Mouse (Mus musculus): ENCODE data around the gene Wdfy3. TPM values are rescaled to one million over a fixed set of nuclear protein-coding genes. Genes with fewer than 3 reads are reported as not detected.

Wdfy3 gene
- polyA plus RNA-seq, 1 experiment from 2014 or later: 17.7 TPM

DNA sequence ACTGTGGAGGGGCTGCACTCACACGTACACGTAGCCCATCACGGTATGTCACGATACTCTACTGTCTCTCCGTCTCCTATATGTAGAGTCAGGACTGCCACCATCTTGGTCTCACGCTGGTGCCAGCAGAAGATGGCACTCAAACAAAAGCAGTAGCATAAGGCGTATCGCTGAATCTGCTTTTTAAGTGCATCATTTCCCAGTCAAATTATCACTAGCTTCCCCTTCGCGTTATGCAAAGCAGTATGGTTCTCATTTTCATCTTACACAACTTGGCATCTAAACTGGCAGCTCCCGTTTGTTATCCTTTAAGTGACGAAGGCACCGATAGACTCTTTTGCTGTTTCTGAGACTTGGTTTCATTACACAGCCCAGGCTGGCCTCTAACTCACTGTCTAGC, 110.4 kb downstream of the Wdfy3 start:
- H3K9me3 ChIP-seq (replicated peaks; ENCODE audit: control insufficient read depth, low read length): no peaks in the 10 kb centered on the region
- H3K9ac ChIP-seq (replicated peaks; ENCODE audit: low read length): no peak overlapping the region
- H3K27ac ChIP-seq (replicated peaks; ENCODE audit: low read depth, low read length): no peak overlapping the region
- DNase-seq (ENCODE audit: low spot score) (no peak), ATAC-seq (replicated peaks; ENCODE audit: insufficient number of reproducible peaks, low FRiP score, low TSS enrichment, low read depth) (no peak)
- no peaks in the 10 kb centered on the region; the same call in none of the 2 replicates for H3K36me3 ChIP-seq (replicated peaks; ENCODE audit: control insufficient read depth, insufficient read depth, low read depth, low read length)
- H3K4me1 ChIP-seq (ENCODE audit: control insufficient read depth, insufficient read depth, low read length): no peaks in the 10 kb centered on the region
- WGBS: 97% methylated on average over 13 of the region's 13 CpGs
- H3K4me3 ChIP-seq (ENCODE audit: low read depth, low read length): no peak overlapping the region
- no peak overlapping the region for H3K4me2 ChIP-seq (ENCODE audit: low read depth, low read length)
- H3K27me3 ChIP-seq (ENCODE audit: control insufficient read depth, insufficient read depth, low read length): no peaks in the 10 kb centered on the region

DNA sequence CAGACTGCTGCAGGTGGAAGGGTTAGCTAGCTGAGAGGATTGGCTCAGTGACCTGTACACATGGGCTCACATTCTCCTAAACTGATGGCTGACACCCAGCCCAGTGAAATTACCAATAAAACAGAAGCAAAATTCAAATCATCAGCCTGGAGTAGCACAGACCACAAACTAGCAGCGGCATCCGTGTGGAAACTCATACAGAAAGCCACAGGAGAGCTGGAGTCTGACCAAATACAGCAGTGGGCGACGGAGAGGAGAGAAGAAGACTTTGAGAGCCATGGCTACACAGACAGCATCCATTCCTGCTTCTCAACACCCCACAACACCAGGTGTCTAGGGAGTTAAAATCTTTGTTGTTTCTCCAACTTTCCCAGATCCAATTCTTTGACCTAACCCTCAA, 110.8 kb downstream of the Wdfy3 start:
- no peaks in the 10 kb centered on the region for H3K4me1 ChIP-seq (ENCODE audit: control insufficient read depth, insufficient read depth, low read length)
- no peaks in the 10 kb centered on the region for H3K27me3 ChIP-seq (ENCODE audit: control insufficient read depth, insufficient read depth, low read length)
- ATAC-seq (replicated peaks; ENCODE audit: insufficient number of reproducible peaks, low FRiP score, low TSS enrichment, low read depth) (no peak), DNase-seq (ENCODE audit: low spot score) (no peak)
- H3K9ac ChIP-seq (replicated peaks; ENCODE audit: low read length): no peak overlapping the region
- no peak overlapping the region for H3K4me3 ChIP-seq (ENCODE audit: low read depth, low read length)
- H3K9me3 ChIP-seq (replicated peaks; ENCODE audit: control insufficient read depth, low read length): no peaks in the 10 kb centered on the region
- H3K27ac ChIP-seq (replicated peaks; ENCODE audit: low read depth, low read length): no peak overlapping the region
- no peaks in the 10 kb centered on the region; the same call in none of the 2 replicates for H3K36me3 ChIP-seq (replicated peaks; ENCODE audit: control insufficient read depth, insufficient read depth, low read depth, low read length)
- WGBS: 87% methylated on average over 4 of the region's 4 CpGs
- H3K4me2 ChIP-seq (ENCODE audit: low read depth, low read length): no peak overlapping the region

GRCm38 (mm10) chr5:101957419-101957818, 112.3 kb downstream of the Wdfy3 start:
- H3K27me3 ChIP-seq (ENCODE audit: control insufficient read depth, insufficient read depth, low read length): no peaks in the 10 kb centered on the region
- no peaks in the 10 kb centered on the region for H3K4me1 ChIP-seq (ENCODE audit: control insufficient read depth, insufficient read depth, low read length)
- H3K9me3 ChIP-seq (replicated peaks; ENCODE audit: control insufficient read depth, low read length): no peaks in the 10 kb centered on the region
- no peak overlapping the region for H3K27ac ChIP-seq (replicated peaks; ENCODE audit: low read depth, low read length)
- no peak overlapping the region for H3K9ac ChIP-seq (replicated peaks; ENCODE audit: low read length)
- ATAC-seq (replicated peaks; ENCODE audit: insufficient number of reproducible peaks, low FRiP score, low TSS enrichment, low read depth) (no peak), DNase-seq (ENCODE audit: low spot score) (no peak)
- H3K4me3 ChIP-seq (ENCODE audit: low read depth, low read length): no peak overlapping the region
- H3K36me3 ChIP-seq (replicated peaks; ENCODE audit: control insufficient read depth, insufficient read depth, low read depth, low read length): no peaks in the 10 kb centered on the region; the same call in none of the 2 replicates
- no peak overlapping the region for H3K4me2 ChIP-seq (ENCODE audit: low read depth, low read length)
- 84% methylated on average over 8 of the region's 8 CpGs for WGBS

DNA sequence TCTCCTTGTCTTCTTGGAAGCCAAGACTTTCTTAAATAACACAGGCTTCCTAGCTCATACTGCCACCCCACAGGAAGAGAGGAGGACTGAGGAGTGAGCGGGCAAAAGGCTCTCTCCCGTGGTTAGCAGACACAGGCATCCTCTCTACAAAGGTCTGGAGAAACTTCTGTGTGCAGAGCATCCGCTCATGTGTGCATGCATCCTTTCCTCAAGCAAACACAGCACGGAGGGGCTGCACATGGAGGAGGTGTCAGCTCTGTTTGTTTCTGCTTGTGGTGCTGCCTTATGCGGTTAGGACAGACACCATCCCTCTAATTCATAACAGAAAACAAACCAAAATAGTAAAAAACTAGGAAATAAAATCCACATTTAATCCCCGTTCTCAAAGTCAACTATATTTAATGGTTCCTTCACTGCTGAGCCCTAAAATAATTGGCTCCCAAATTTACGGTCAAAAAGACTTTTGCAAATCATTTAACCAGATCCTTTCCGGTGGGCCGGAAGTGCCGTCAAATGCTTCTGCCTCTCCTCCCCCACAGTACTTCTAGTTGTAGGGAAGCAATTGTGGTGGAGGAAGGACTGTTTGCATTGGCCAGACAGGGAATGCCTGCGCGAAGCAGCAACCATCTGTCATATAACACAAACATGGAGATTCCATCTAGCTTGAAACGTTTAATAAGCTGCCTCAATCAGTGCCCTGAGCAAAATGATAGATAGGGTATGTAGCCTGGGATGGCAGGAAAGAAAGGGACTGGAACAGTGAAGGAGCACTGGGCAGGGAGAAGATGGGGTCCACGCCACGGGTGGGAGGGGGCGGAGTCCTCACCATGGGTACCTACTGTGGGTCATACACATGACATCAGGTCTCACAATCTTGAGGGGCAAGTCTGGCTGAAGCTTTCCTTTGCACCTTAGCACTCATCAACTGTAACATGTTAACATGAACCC, 115.1 kb downstream of the Wdfy3 start:
- no peak overlapping the region for H3K9ac ChIP-seq (replicated peaks; ENCODE audit: low read length)
- no peak overlapping the region for H3K27ac ChIP-seq (replicated peaks; ENCODE audit: low read depth, low read length)
- no peaks in the 10 kb centered on the region for H3K27me3 ChIP-seq (ENCODE audit: control insufficient read depth, insufficient read depth, low read length)
- H3K4me3 ChIP-seq (ENCODE audit: low read depth, low read length): no peak overlapping the region
- H3K36me3 ChIP-seq (replicated peaks; ENCODE audit: control insufficient read depth, insufficient read depth, low read depth, low read length): peaks cover 4% of the 10 kb centered on the region
- H3K9me3 ChIP-seq (replicated peaks; ENCODE audit: control insufficient read depth, low read length): no peaks in the 10 kb centered on the region
- 85% methylated on average over 16 of the region's 16 CpGs for WGBS
- no peaks in the 10 kb centered on the region for H3K4me1 ChIP-seq (ENCODE audit: control insufficient read depth, insufficient read depth, low read length)
- no peak for DNase-seq (ENCODE audit: low spot score)
- ATAC-seq (replicated peaks; ENCODE audit: insufficient number of reproducible peaks, low FRiP score, low TSS enrichment, low read depth): no peak
- no peak overlapping the region for H3K4me2 ChIP-seq (ENCODE audit: low read depth, low read length)

DNA sequence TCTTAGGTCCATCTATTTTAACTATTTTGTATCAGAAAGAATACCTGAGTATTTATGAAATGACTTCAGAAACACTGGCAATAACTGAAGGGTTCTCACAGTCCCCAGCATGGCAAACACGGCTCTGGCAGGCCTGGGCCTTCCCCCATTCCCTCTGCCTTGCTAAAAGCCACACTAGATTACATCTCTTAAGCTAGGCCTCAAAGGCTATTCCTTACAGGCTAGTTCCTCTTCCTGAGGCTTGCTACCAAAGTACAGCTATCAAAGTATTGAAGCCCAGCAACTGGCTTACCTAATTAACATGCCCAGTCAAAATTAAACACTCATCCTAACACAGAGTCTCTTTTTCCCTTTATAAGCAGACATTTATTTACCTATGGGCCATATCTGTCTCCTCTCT, 117.8 kb downstream of the Wdfy3 start:
- no peaks in the 10 kb centered on the region for H3K27me3 ChIP-seq (ENCODE audit: control insufficient read depth, insufficient read depth, low read length)
- H3K36me3 ChIP-seq (replicated peaks; ENCODE audit: control insufficient read depth, insufficient read depth, low read depth, low read length): peaks cover 10% of the 10 kb centered on the region
- 85% methylated on average over 1 of the region's 1 CpGs for WGBS
- DNase-seq (ENCODE audit: low spot score): no peak
- no peak overlapping the region for H3K27ac ChIP-seq (replicated peaks; ENCODE audit: low read depth, low read length)
- no peak overlapping the region for H3K4me3 ChIP-seq (ENCODE audit: low read depth, low read length)
- ATAC-seq (replicated peaks; ENCODE audit: insufficient number of reproducible peaks, low FRiP score, low TSS enrichment, low read depth): no peak
- no peak overlapping the region for H3K4me2 ChIP-seq (ENCODE audit: low read depth, low read length)
- no peaks in the 10 kb centered on the region for H3K9me3 ChIP-seq (replicated peaks; ENCODE audit: control insufficient read depth, low read length)
- H3K4me1 ChIP-seq (ENCODE audit: control insufficient read depth, insufficient read depth, low read length): no peaks in the 10 kb centered on the region
- H3K9ac ChIP-seq (replicated peaks; ENCODE audit: low read length): no peak overlapping the region

DNA sequence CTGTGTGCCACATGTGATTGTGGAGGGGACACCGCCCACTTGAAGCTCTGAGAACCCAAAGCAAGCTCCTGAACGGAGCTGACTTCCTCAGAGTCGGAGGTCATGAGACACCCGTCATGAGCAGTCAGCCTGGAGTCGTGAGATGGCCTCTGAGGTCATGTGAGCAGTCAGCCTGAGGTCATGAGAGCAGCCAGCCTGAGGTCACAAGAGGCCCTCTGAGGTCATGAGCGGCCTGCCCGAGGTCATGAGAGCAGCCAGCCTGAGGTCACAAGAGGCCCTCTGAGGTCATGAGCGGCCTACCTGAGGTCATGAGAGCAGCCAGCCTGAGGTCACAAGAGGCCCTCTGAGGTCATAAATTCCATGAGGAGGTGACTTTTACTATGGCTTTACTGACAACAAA, 120.4 kb downstream of the Wdfy3 start:
- Histone ChIP-seq H3K27ac (replicated peaks; ENCODE audit: low read depth, low read length) (no peak overlapping the region), H3K4me2 (ENCODE audit: low read depth, low read length) (no peak overlapping the region), H3K4me1 (ENCODE audit: control insufficient read depth, insufficient read depth, low read length) (no peaks in the 10 kb centered on the region), H3K9ac (replicated peaks; ENCODE audit: low read length) (no peak overlapping the region), H3K4me3 (ENCODE audit: low read depth, low read length) (no peak overlapping the region), H3K36me3 (replicated peaks; ENCODE audit: control insufficient read depth, insufficient read depth, low read depth, low read length) (peaks cover 10% of the 10 kb centered on the region), H3K27me3 (ENCODE audit: control insufficient read depth, insufficient read depth, low read length) (no peaks in the 10 kb centered on the region), H3K9me3 (replicated peaks; ENCODE audit: control insufficient read depth, low read length) (no peaks in the 10 kb centered on the region)
- DNase-seq (ENCODE audit: low spot score) (no peak), ATAC-seq (replicated peaks; ENCODE audit: insufficient number of reproducible peaks, low FRiP score, low TSS enrichment, low read depth) (no peak)
- WGBS: 41% methylated on average over 8 of the region's 8 CpGs

DNA sequence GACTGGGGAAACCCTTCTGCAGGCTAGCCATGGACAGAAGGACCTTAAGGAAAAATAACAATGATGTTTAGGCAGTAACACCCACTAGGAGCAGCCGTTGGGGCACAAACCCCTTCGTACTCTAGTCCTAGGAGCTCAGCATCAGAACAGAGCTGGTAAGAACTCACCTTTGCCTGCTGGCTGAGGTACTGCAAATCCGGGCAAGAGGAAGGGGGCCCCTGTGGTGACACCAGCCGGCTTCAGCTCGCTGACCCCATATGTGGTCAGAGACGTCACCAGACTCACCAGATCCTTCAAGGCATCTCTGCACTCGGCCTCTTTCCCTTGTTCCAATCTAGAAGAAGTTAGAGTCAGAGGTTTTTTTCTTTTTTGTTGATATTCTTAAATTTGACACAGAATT, 121.1 kb downstream of the Wdfy3 start:
- ATAC-seq (replicated peaks; ENCODE audit: insufficient number of reproducible peaks, low FRiP score, low TSS enrichment, low read depth): no peak

DNA sequence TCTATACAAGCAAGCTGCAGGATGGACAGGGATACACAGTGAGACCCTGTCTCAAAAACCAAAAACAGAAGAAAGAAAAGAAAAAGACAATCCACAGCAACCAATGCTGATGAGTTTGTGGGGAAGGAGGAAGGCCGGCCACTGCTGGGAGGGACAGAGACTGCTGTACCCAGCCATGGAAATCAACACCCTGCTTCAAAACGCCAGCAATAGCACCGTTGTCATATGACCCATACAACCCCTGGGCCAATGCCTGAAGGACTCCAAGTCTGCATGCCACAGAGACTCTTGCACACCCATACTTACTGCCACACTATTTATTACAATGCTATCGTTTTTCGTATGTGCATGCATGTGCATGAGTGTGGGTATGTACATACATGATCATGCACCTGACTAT, 124.0 kb downstream of the Wdfy3 start:
- Histone ChIP-seq H3K4me3 (ENCODE audit: low read depth, low read length) (no peak overlapping the region), H3K4me1 (ENCODE audit: control insufficient read depth, insufficient read depth, low read length) (no peaks in the 10 kb centered on the region), H3K36me3 (replicated peaks; ENCODE audit: control insufficient read depth, insufficient read depth, low read depth, low read length) (peaks cover 15% of the 10 kb centered on the region), H3K4me2 (ENCODE audit: low read depth, low read length) (no peak overlapping the region), H3K27me3 (ENCODE audit: control insufficient read depth, insufficient read depth, low read length) (no peaks in the 10 kb centered on the region), H3K9me3 (replicated peaks; ENCODE audit: control insufficient read depth, low read length) (no peaks in the 10 kb centered on the region), H3K27ac (replicated peaks; ENCODE audit: low read depth, low read length) (no peak overlapping the region), H3K9ac (replicated peaks; ENCODE audit: low read length) (no peak overlapping the region)
- DNase-seq (ENCODE audit: low spot score) (no peak), ATAC-seq (replicated peaks; ENCODE audit: insufficient number of reproducible peaks, low FRiP score, low TSS enrichment, low read depth) (no peak)
- 88% methylated on average over 5 of the region's 5 CpGs for WGBS

More for the DNA sequence above, 121.1 kb downstream of the Wdfy3 start:
- no peak for DNase-seq (ENCODE audit: low spot score)
- WGBS: 93% methylated on average over 7 of the region's 7 CpGs
- no peaks in the 10 kb centered on the region for H3K27me3 ChIP-seq (ENCODE audit: control insufficient read depth, insufficient read depth, low read length)
- H3K9ac ChIP-seq (replicated peaks; ENCODE audit: low read length): no peak overlapping the region
- no peak overlapping the region for H3K4me3 ChIP-seq (ENCODE audit: low read depth, low read length)
- H3K9me3 ChIP-seq (replicated peaks; ENCODE audit: control insufficient read depth, low read length): no peaks in the 10 kb centered on the region
- H3K4me2 ChIP-seq (ENCODE audit: low read depth, low read length): no peak overlapping the region
- H3K36me3 ChIP-seq (replicated peaks; ENCODE audit: control insufficient read depth, insufficient read depth, low read depth, low read length): peaks cover 10% of the 10 kb centered on the region
- H3K4me1 ChIP-seq (ENCODE audit: control insufficient read depth, insufficient read depth, low read length): no peaks in the 10 kb centered on the region
- no peak overlapping the region for H3K27ac ChIP-seq (replicated peaks; ENCODE audit: low read depth, low read length)
